Mouse (Mus musculus): Measurements from ENCODE around the gene Agps.
"Not testable (repeated sequence)": the region's sequence is repeated elsewhere in the genome, so short reads cannot be mapped to it uniquely, and the experiment has no call there.

The Agps gene

DNA sequence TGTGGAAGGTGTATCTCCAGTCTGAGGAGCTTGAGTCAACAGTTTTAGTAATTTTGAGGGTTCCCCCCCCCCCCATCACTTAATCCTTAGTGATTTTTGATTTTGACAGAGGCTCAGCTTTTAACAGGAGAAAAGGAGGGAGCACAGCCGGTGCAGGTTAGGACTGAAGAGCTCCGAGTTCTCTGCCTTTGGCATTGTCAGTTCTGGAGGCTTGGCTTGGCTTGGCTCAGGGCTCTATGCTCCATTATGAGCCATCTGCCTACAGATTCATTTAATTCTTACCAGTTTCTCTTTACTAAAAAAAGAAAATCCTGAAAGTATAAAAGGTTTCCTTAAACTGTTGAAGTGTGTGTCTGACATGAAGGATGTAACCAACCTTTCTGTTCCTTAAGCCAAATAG is 97.2 kb downstream of the Agps start:
- DNase-seq (ENCODE audit: low read depth in 2 of 2, low spot score in 2 of 2) = no peak

DNA sequence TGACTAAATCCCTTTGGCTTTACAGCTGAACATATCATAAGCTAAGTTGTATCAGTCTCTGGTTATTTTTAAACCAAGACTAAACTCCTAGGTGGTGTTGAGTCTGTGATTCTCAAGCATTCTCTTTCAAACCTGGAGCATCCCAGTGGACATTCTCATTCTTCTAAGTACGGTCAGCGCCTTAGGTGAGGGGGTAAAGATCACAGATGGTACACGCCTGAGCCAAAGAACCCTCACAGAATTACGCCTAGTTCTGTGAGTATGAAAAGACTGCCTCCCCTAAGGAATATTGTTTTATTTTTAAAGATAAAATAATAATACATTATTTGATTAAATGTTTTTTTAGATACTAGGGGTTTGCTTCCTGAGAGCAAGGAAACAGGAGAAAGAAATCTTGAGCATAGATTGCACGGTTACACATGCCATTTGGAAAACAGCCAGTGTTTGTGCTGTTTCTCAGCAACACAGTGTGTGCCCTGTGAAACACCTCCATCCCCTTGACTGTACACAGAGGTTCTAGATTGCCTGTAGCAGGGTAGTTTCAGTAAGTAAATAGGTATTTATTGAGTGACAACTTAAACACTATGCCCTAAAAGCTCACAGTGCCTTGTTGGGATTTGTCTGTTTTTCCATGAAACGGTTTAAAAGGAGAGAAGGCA is 97.9 kb downstream of the Agps start:
- DNase-seq (ENCODE audit: low read depth in 2 of 2, low spot score in 2 of 2) = no peak

DNA sequence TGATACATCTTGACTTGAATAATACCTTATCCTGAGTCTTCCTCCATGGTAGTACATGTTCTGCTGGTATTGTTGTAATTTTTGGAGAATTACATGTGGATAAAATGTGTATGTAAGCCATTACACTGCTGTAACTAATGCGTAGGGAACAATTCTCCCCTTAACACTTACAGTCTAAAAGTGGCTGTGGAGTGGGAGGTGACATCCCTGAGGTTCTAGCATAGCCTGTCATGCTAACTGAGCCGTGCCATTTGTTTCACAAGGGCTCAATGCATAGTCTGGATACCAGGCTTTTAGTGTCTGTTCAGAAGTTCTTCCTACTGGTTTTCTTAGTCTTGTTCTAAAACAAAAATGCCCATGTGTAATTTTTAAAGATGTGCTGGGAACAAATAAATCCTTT is 99.0 kb downstream of the Agps start:
- no peak for DNase-seq (ENCODE audit: low read depth in 2 of 2, low spot score in 2 of 2)

DNA sequence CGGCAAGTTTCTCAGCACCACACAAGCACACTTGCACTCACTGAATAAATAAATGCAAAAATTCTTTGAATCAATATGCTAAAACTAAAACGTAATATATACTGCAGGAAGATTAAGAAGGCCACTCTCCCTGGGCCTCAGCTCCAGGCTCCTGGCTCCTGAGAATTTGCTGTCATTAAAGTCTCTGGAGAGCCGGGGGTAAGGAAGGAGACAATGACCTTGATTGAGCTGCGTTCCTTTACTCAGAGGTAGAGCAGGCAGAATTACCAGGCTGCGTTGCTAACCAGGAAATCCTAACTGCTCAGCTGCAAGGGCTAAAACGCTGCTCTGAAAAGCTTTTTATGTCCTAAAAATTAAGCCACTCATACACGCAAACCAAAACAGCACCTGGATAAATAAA is 101.6 kb downstream of the Agps start:
- DNase-seq (ENCODE audit: low read depth in 2 of 2, low spot score in 2 of 2) = no peak

DNA sequence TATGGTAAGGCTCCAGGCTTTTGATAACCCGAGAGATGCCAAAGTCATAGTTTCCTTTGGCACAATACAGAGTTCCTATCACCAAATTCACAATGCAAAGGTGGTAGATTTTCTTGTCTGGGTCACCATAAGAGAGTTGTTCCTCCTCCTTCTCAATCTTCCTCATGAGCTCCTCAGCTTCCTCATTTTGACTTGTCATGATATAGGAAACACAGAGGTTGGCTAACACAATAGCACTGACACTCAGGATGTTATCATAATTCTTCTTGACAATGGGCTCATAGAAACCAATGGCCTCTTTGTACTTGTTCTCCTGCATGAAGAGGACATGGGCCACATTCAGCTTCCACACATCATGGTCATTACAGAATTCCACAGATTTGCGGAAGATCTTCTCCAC is 104.7 kb downstream of the Agps start:
- not testable (repeated sequence) for DNase-seq (ENCODE audit: low read depth in 2 of 2, low spot score in 2 of 2)

DNA sequence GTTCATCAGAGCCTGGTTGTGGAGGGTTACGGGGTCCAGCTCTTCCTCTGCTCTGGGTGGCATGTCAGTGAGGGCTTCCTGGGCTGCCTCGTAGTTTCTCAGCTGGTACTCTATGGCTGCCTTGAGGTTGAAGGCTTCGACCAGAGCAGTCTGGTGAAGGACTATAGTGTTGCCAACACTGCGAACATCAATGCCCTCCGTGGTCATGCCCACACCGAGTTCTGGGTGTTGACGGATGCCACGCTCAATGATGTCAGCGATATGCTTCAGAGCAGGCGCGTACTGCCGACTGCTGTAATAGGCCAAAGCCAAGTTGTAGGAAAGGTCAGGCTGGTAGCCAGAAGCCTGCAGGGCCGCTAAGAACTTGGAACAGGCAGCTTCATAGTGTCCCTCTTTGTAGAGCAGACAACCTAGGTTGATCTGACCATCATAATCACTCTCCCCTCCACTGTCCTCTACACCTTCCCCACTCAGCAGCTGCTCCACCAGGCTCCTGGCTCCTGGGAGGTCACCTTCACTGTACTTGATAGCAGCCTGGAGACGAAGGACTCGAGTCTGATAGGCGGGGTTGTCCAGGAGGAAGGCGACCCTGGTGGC is 105.6 kb downstream of the Agps start:
- DNase-seq (ENCODE audit: low read depth in 2 of 2, low spot score in 2 of 2) = not testable (repeated sequence)

DNA sequence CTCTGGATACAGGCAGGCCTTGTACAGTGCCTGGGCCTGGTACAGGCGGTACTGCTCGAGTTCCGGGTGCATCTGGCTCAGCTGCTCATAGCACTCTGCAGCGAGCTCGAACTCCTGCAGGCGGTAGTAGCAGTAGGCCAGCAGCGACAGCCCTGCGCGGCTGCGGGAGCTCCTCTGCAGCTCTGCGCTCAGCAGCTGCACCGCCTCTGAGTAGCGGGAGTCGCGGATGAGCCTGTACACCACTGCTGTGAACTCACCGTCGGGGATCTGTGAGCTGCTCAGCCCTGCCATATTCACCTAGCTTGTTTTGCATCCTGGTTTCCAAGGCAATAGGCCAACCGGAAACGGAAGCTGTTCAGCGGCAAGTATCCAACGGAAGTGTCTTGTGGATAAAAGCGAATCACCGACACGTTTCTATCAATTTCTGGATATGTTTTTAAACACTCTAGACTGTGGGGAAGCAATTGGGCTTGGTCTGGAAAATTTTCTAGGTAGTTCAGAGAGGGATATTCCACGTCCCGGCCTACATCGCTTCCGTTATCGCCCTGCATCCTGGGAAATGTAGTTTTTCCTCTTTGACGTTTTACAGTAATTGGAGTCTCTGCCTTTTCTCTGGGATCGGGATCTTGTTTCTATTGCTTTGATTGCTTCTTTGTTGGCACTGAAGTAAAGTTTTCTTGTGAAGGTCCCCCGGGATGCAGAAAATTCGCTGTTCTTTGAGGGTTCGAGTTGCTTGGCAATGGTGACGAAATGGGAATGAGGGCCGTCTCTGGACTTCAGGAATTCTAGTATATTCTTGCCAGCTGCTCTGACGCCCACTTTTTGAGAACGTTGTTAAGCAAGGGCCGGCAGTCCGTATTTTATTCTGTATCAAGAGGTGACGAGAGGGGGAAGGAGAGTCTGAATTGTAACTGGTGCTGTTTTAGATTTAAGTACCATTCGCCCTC is 106.4 kb downstream of the Agps start, which contains the start of gene Ttc30b:
Ttc30b (minus strand) TSS at position 469 of the 947 bp plus-strand sequence.
- peak; percentile 69 to 76 for DNase-seq (ENCODE audit: low read depth in 2 of 2, low spot score in 2 of 2)

DNA sequence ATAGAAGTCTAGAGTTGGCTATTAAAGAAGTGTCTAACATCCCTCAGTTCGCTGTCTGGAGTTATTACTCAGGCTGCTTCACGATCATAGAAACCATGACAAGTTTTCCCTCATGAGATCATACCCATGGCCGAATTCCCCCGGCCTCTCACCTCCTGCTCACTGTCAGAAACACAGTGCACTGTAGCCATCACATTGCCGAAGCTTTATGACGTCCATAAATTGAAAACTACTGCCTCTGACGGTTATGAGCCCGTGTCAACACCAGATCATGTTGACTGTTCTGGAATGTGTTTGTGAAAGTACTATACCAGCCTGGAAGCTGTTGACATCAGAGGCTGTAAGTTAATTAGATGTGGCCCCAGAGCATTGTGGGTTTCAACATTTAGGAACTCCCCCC is 118.7 kb downstream of the Agps start:
- DNase-seq (ENCODE audit: low read depth in 2 of 2, low spot score in 2 of 2) = no peak

DNA sequence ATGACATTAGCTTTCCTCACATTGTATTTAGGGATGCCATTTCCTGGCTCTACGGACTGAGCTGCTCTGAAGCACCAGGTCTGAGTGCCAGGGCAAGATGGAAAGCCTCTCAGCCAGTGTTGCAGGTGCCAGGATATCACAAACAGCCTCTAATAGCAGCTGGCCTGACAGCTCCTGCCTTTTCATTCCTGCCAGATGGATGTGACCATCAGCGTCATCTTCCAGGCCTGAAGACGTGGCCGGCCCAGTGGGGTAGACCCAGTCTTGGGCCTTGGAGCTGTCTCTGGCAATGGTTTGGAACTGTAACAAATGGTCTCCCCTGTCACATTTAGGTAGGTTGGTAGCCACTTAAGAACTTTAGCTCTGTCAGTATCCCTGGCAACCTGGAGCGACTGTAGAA is 121.3 kb downstream of the Agps start:
- no peak for DNase-seq (ENCODE audit: low read depth in 2 of 2, low spot score in 2 of 2)

DNA sequence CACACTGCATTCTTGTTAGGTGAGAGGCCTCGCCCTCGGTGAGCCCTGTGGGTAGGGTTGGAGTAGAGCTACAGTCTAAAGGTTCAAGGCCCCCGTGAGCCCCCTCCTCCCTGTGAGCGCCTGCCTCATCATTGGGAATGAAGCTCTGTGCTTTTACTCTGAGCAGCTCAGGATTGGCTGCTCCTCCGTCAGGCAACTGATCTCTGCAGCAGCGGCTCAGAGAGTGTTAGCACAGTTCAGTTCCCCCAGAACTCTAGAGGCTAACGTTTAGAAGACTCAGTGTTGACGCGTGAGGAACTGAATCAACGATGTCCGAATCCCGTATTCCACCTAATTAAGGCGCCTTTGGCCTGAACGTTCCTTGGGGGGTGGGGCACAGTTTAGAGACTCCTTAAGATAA is 123.7 kb downstream of the Agps start:
- DNase-seq (ENCODE audit: low read depth in 2 of 2, low spot score in 2 of 2) = no peak

DNA sequence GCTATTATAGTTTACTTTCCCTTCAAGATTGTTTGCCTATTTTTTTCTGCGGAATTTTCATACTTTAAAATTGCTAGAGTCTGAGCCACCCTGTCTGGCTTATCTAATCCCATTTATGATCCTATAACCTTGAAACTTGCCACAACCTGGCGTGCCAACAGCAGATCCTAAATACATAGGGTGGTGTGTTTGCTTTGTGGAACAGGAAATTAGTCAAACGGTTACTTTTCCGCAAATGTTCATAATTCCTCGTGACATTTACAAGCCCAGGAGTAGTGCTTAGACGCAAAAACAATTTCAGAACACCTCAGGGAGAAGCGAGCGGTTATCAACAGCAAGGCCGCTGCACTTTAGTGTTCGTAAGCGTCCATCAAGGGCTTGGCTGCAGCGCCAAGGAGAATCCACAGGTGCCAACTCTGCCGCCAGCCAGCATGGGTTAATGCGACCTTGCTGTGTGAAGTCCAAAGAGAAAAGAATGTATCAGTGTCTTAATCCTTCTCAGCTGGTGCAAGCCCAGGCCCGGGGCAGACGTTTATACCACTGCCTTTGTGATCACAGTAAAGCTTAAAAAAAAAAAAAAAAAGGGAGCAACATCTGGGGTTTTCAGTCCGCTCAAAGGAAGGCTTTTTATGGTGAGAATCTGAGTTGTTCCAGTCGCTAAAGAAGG is 127.3 kb downstream of the Agps start:
- DNase-seq (ENCODE audit: low read depth in 2 of 2, low spot score in 2 of 2) = no peak

DNA sequence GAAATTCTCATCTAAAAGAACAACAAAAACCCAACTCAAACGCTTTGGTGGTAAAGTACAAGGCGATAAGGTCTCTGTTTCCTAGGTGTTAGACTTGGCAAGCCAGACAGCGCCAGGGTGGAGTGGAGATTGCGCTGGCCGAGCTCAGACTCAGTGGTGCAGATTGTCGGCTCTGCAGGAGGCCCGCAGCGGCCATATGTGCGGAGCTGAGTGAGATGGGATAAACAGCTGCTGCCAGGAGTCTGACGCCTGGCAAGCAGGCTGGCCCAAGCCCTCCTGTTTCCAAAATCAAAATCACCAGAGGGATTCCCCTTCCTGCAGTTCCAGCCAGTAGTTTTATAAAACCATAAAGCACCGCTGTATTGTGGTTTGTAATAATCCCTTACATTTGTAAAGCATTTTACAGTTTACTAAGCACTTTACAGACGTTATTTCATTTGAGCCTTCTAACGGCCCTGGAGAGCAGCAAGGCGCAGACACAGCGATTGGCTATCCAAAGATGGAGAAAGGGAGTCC is 127.9 kb downstream of the Agps start:
- no peak for DNase-seq (ENCODE audit: low read depth in 2 of 2, low spot score in 2 of 2)

DNA sequence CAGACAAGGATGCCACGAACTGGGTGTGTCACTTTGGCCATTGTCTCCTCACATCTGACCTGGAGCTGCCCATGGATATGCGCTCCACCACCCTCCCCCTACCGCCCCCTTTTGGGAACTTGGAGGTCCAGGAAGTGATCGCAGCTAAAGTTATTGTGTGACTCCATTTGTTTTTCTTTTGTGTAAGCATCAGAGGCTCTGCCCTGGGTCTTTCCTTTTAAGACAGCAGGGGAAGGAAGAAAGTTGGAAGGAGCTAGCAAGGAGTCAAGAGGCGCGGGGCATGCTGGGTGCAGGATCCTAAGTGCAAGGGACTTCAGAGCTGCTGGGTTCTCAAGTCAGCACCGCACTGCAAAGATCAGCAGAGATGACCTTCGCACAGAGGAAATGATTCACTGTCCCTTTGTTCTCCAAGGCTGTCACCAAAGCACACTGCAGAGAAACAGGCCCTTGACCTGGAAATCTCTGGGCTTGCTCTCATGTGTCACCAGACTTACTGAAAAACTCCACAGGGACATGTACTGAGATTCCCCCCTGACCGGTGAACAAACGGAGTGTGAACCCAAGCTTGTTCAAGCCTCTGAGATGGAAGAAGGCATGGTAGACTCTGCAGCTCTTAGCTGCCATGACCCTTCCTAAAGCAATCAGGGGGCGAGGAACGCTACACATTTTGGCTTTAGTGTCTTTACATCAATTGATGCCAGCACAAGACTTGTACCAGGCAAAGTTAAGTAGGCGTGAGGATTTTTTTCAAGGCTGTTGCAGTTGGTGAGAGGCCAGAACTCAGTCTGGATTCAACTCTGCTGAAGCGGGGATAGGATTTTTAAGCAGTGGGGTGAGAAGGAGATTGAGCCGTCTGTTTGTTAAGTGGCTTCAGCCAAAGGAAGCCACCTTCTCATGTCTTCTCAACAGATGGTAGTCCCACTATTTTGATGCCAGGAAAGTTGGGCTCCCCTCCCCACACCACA is 128.7 kb downstream of the Agps start:
- no peak for DNase-seq (ENCODE audit: low read depth in 2 of 2, low spot score in 2 of 2)

DNA sequence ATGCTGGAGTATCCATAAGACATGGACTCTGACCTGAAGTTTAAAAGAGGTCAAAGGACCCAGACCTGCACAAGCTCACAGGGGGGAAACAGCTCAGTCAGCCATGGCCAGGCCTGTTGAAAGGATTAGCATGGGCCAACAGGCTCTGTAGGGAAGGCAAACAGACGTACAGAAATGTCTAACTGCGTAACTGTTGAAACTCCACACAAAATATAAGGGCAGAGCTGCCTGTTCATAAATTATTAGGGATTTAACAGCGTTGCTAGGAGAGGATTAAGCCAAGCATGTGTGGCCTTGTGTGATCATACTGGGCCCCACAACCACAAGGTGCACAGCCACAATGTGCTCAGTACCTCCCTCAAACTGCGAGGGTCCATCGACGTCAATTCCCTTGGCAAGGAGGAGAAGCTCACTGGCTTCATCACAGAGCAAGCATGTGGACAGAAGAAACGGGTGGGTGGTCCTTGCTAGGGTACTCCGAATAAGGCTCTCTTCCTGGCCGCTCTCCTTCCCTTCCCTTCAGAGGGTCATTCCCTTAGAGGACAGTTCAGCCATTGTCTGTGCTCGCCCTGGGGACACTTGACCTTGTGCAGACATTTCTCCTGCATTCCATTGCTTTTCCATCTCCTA is 131.3 kb downstream of the Agps start:
- DNase-seq (ENCODE audit: low read depth in 2 of 2, low spot score in 2 of 2) = no peak

DNA sequence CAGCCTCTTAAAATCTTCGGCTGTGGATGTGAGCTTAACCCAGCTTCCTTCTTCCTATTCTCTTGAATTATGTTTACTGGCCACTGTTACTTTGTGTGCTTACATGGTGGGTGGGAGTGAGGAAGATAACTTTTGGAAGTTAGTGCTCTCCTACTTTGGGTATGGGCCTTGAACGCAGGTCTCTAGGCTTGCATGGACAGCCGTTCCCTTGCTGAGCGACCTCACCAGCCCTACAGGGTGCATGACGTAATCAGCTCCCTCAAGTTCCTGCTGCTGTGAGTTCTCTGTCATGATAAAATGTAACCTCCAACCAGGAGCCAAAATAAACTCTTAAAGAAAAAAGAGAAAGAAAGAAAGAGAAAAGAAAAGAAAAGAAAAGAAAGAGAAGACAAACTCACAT is 132.1 kb downstream of the Agps start:
- no peak for DNase-seq (ENCODE audit: low read depth in 2 of 2, low spot score in 2 of 2)

DNA sequence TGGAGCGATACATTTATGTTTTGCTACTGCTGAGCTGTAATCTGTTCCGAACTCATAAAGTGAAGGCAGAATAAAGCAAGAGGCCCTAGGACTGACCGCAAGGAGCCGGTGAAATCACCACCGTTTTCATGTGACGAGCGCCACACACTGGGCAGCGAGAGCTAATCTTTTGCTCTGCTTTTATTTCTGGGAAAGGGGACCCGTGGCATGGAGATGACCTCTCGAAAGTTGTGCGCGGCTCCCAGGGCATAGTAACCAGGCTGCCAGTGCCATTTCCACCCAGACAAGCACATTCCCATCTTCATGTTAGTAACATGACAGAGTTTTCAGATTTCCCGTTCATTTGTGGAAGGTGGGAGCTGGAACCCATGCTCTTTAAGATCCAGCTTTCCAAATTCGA is 132.5 kb downstream of the Agps start:
- no peak for DNase-seq (ENCODE audit: low read depth in 2 of 2, low spot score in 2 of 2)

DNA sequence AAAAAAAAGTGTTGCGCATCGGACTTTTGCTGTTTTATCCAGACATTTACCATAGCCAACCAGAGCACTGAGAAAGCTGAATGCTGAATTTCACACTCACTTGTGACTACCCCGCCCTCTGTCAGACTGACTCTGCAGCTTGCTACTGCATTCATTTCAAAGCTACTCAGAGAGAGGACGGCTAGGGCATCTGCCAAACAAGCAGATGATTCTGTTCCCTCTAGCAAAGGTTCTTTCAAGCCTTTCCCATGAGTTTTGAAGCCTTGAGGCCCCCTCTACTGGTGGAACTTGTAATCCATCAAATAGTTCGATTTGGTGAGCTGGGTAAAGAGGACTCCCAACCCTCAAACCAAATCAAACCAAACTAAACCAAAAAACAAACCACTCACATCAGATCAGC is 133.0 kb downstream of the Agps start:
- DNase-seq (ENCODE audit: low read depth in 2 of 2, low spot score in 2 of 2) = peak; percentile 53 to 65

DNA sequence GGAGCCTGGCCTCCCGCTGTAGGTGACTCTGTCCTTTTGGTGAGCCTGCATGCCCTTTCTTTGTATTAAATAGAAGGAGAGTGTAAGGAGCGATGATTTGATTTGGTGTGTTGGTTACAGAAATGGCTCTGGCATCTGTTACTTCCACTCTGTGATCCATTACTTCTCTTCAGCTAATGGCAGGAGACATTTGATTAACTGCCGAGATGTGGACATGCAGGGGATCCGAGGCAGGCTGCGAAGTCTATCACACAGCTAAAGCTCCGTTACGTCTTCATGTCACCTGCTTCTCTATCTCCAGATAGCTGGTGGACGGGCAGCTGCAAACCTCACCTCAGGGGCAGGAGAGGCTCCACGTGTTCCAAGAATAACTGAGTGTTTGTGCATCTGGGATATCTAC is 142.2 kb downstream of the Agps start:
- no peak for DNase-seq (ENCODE audit: low read depth in 2 of 2, low spot score in 2 of 2)

DNA sequence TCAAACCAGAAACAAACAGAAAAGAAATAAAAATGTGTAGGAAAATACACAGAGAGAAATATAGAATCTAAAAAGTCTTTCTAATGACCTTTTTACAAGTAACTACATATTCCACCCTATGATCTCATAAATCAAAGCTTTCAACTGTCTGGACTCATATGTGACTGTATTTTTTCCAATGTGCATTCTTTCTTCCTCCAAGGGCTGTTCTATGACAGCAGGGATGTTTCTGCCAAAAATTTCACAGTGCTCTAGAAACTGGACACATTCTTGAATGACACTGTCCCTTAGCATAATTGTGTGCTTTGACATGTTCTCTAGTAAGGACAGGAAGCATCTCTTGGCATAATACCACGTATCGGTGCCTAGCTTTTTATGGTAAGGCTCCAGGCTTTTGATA is 144.1 kb downstream of the Agps start:
- not testable (repeated sequence) for DNase-seq (ENCODE audit: low read depth in 2 of 2, low spot score in 2 of 2)

All from CD8-positive naive resting alpha-beta T cell, adult 2 months (primary cell).